Mouse (Mus musculus): ENCODE data around the gene Adat3.
"Not testable (repeated sequence)": the region's sequence is repeated elsewhere in the genome, so short reads cannot be mapped to it uniquely, and the experiment has no call there.

Adat3 gene

GRCm38 (mm10) chr10:80611905-80612304 is 9.2 kb downstream of the Adat3 start:
- no peak for DNase-seq

DNA sequence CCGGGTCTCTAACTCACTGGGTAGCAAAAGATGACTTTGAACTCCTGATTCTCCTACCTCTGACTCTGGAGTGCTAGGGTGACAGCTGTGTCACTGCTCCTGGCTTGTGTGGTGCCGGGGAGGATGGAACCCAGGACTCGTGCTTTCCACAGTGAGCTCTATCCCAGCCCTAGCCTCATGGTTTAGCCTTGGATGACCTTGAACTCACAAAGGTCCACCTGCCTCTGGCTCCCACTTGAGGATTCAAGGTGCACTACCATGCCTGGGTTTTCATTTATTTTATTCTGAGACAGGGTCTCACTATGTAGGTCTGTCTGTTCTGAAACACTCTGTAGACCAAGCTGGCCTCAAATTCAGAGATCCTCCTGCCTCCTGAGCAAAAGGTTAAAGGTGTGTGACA is 11.1 kb downstream of the Adat3 start:
- no peak for DNase-seq

DNA sequence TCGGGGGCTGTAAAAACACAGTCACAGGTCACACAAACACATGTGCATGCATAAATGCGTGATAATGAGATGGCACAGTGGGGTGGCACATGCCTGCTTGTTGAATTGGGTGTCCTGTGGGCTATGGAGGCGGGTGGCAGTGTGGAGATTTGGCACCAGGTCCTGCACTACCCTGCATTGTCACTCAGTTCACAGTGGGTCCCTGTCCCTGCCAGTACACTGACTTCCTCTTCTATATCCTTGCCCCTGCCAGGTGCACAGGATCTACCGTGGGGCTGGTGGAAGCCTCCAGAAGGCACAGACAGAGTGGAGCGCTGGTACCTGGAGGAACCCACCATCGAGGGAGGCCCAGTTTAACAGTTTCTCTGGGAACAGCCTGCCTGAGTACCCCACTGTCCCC is 11.7 kb downstream of the Adat3 start:
- no peak for DNase-seq

DNA sequence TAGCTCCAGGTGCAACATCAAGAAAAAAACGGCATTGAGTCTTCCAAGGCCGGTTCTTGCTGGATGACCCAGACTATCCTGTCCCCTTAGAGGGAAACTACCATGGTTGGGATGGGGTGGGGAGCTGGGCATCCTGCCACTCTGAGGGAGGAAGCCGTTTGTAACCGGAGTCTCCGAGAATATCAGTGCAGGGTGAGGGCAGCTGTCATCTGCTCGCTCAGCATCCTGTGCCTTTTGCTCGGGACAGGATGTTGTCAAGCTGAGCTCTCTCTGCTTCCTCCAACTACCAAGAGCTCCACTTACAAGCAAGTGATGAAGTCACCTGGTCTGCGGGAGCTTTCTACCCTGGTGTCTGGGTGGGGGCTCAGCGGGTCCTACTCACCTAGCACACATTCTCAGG is 15.5 kb downstream of the Adat3 start:
- peak; percentile 76 for DNase-seq

DNA sequence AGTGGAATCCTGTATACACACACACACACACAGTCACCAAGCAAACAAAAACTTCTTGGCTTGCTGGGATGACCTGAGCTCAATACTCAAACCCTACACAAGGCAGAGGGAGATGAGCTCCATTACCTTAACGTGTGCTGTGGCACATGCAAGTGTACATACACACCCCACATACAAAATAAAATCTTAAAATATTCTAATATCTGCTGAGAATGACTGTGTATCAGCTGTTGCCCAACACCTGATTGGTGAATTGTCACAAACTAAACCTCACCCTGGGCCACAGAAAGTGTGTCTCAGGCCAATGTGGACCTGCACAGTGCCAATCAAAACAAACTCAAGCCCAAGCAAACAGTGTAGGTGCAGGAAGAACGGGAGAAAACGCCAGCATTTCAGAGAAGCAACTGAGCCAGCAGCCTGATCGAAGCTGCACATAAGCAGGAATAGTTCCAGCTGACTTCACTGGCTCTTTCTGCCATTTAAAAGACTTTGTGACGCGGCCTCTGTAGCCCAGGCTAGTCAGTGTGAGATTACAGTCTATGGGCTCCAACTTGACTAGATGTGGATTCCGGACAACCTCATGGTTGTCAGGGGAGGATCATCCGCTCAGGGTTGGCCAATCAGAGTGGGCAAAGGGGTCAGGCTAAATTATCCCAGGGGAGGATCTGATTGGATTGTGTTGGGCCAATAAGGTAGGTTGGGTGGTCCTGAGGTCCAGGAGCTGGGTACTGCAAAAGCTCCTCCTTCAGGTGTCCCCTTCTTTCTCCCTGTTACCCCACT is 17.0 kb downstream of the Adat3 start:
- DNase-seq: no peak

GRCm38 (mm10) chr10:80620365-80620764 is 17.7 kb downstream of the Adat3 start:
- no peak for DNase-seq

DNA sequence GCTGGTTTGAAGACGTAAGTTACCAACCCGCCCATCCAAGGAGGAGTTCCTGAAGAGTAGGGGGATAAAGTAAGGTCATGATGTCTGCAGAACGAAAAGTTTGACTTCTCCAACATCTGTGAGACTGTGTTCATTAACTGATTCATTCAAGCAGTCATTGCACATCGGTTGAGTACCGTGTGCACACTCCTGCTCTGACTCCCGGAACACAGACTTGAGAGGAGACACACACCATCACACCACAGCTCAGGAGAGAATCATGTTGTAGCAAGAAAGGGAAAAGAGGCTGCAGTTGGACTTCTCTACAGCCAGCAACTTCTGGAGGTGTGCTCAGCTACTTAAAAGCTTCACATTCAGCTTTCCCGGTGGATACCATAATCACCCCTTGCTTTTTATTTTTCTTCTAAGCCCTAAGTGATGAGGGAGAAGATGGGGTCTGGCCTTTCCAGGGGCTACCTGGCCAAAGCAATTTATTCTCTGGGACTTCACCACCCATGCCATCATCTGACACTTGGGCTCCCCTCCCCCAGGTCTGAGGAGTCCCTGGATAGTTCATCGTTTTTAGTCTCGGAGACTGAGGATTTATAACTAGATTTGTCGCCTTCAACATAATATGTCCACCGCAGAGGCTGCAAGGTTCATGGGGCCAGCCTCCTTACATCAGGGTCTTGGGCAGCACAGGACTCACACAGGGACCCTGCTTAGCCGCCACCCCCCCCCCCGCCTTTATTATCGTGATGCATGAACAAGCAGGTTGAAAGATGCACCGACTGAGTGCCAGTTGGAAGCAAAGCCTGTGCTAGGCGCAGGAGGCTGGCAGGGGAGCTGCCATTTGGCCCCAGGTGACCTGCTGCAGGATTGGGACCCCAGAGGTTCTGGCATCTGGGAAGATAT is 18.4 kb downstream of the Adat3 start:
- no peak for DNase-seq

DNA sequence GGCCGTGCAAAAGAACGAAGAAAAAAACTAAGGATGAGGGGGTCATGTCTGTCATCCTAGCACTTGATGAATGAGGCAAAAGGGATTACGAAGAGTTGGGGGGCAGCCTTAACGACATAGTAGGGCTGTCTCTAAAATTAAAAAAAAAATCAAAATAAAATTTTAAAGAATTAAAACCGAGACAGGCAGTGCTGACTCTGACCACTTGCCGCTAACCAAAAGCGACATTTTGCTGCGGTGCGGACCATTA is 18.9 kb downstream of the Adat3 start:
- no peak for DNase-seq

- peak; percentile 100 for DNase-seq
Observed at GRCm38 (mm10) chr10:80621940-80622660, 19.4 kb downstream of the Adat3 start.

- DNase-seq: peak; percentile 56
Observed at GRCm38 (mm10) chr10:80622661-80623456, 20.2 kb downstream of the Adat3 start, which contains the start of gene Csnk1g2. Gene Csnk1g2 (plus strand): TSS chr10:80622838.

DNA sequence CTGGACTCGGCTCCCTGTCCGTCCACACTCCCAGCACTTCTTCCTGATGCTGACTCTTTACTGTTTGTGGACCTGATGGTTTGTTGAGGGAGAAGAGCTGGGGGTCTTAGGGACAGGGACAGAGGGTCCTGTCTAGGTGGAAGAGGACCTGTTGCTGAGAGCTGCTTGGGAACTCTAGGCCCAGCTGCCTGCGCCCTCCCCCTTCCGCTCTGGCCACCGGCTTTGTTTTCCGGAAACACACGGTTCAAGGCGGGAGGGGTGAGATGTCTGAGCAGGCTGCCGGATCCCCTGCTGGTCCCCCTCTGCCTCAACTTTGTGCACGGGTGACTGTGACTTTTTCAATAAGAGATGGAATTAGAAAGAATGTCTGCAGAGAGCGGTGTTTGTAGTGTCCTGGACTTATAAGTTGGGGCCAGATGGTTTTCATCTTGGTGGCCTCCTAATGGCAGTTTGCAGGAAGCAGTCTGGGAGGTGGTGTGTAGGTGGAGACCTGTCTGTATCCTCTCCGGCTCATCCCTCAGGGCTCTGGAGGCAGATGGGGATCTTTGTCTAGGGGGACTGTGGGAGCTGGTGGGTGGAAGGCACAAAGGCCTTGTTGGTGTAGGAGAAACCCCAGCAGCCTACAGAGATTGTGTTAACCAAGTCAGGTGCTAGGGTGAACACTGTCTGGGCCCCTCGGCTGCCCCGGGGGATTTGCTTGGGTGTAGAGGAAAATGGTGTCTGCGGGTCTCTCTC is 20.9 kb downstream of the Adat3 start:
- DNase-seq: peak; percentile 82

- no peak for DNase-seq
Observed at GRCm38 (mm10) chr10:80625764-80626163, 23.1 kb downstream of the Adat3 start.

GRCm38 (mm10) chr10:80627685-80628084 is 25.0 kb downstream of the Adat3 start:
- DNase-seq: no peak

- no peak for DNase-seq
Observed at GRCm38 (mm10) chr10:80628925-80629324, 26.2 kb downstream of the Adat3 start.

DNA sequence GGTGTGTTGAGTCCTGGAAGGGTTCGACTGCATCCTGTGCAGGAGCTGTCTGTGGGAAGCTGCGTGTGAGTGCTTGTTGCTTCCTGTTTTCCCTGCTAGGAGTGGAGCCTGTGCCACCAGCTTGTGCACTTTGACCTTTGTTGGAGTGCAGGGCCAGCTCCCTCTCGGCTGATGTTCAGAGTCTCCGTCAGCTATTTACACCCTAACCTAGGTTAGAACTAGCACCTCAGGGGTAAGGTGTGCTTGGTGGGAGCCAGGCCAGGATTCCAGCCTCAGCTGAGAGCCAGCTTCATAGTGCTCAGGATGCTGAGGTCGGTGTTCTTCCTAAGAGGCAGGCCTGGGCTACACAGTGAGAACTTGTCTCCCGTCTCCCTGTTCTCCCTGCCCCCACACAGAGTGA is 32.7 kb downstream of the Adat3 start:
- no peak for DNase-seq

DNA sequence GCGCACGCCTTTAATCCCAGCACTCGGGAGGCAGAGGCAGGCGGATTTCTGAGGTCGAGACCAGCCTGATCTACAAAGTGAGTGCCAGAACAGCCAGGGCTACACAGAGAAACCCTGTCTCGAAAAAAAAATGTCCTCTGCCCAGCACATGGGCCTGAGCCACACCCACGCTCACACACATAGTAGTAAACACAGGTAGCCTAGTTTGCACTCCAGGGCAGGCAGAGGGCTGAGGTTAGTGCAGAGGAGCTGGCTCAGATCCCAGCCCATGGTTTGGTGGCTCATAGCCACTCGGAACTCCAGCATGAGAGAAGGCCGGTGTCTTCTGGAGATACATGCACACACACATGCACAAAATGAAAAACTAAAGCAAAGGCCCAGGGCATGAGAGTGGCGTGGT is 44.3 kb downstream of the Adat3 start:
- no peak for DNase-seq

GRCm38 (mm10) chr10:80649910-80650309 is 47.2 kb downstream of the Adat3 start:
- not testable (repeated sequence) for DNase-seq

- DNase-seq: no peak
Observed at GRCm38 (mm10) chr10:80650392-80650791, 47.7 kb downstream of the Adat3 start.

DNA sequence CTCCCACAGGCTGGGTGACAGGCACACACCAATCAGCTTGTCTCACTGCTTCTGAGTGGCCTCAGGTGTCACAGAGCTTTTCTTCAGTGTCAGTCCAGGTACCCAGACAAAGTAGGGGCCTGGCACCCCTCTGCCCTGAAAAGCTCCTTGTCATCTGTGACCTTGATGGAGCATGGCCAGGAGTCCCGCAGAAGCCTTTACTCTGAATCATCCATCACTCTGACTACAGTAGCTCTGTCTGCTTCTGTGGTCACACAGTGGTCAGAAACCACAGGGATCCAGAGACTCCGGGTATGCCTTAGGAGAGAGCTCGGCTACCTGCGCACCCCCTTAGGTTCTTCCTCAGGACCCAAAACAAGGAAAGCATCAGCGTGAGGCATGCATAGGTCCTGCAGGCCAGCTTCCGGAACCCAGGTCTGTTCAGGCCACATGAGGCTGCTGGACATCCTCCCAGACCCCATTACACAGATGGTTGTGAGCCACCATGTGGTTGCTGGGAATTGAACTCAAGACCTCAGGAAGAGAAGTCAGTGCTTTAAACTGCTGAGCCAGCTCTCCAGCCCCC is 50.6 kb downstream of the Adat3 start:
- no peak for DNase-seq

GRCm38 (mm10) chr10:80654866-80655265 is 52.2 kb downstream of the Adat3 start:
- no peak for DNase-seq

GRCm38 (mm10) chr10:80655406-80656129 is 52.9 kb downstream of the Adat3 start:
- no peak for DNase-seq

All from lung, postnatal 36 days (tissue).